Mouse (Mus musculus): ENCODE results near the gene Aph1c.

DNA sequence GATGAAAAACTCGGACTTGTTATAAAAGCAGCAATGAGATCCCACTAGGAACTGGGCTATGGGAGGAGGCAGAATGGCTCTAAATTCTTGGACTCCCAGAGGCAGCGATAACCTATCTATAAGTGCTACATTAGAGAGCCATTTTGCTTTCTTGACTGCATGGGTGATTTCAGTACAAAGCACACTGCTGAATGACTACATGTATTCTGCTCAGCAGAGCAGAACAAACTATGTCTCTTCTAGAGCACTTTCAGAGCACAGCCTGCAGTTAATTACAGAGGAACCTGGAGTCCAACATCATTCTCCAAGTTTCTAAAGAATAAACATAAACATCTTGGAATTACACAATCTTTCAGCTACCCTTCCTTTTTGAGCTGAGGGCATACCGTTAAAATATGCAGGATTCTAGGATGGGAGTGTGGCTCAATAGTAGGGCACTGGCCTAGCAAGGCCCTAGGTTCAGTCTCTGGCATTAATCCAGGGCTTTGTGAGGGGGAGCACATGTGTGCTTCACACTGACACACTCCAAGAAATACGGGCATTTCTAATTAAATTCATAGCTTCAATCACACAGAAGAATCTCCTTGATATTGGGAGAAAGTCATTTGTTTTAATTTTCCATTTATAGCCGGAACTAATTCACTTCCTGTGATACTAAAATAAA is 26.7 kb upstream of the Aph1c start:
- TF ChIP-seq POLR2A (IDR thresholded peaks at IDR 0.05; ENCODE audit: control insufficient read depth, extremely low read depth, insufficient read depth, low read length, poor library complexity): no peak
- TF ChIP-seq CTCF (IDR thresholded peaks at IDR 0.05; ENCODE audit: borderline replicate concordance, control insufficient read depth, extremely low read depth, insufficient read depth, low read length, poor library complexity): no peak
